Mouse (Mus musculus) adrenal gland, postnatal 36 days (tissue): ENCODE results near the gene Arhgap4. TPM values are rescaled to one million over a fixed set of nuclear protein-coding genes. Genes with fewer than 3 reads are reported as not detected.

Experiments
- total RNA-seq, 2 experiments: library from RNA; stranded (reverse); gene quantifications; 2 replicates each; pipeline ENCODE4 v1.2.3; 2021

The Arhgap4 gene
- total RNA-seq, 2 experiments from 2014 or later = 2.9 to 3.0 TPM

Other genes starting within 250 kb of the Arhgap4 start
- gene Slc6a8, start 248.7 kb downstream of the Arhgap4 start, total RNA-seq = 100 to 1,000 TPM in 1 of 2 experiments, 10 to 100 TPM in 1; 62.6 to 126 TPM
- gene Bcap31, start 205.7 kb downstream of the Arhgap4 start, total RNA-seq = 100 to 1,000 TPM; 278 to 286 TPM
- gene Abcd1, start 205.3 kb downstream of the Arhgap4 start, total RNA-seq = 10 to 100 TPM; 21.6 to 31.5 TPM
- under 1 TPM; 0.30 to 0.66 TPM for gene Plxnb3, start 164.8 kb downstream of the Arhgap4 start, total RNA-seq
- gene Srpk3, start 147.5 kb downstream of the Arhgap4 start, total RNA-seq = under 1 TPM in 1 of 2 experiments, not detected in 1; 0.33 TPM
- gene Idh3g, start 135.0 kb downstream of the Arhgap4 start, total RNA-seq = 100 to 1,000 TPM; 412 to 482 TPM
- gene Ssr4, start 134.8 kb downstream of the Arhgap4 start, total RNA-seq = 100 to 1,000 TPM; 161 to 166 TPM
- gene Pdzd4, start 96.9 kb downstream of the Arhgap4 start, total RNA-seq = 1 to 10 TPM; 2.9 to 4.4 TPM
- gene Avpr2, start 29.8 kb downstream of the Arhgap4 start, total RNA-seq = not detected
- 10 to 100 TPM in 1 of 2 experiments, 1 to 10 TPM in 1; 9.8 to 10.0 TPM for gene L1cam, start 25.8 kb downstream of the Arhgap4 start, total RNA-seq
- 10 to 100 TPM; 76.0 to 85.1 TPM for gene Naa10, start 74 bp upstream of the Arhgap4 start, total RNA-seq
- 10 to 100 TPM; 16.1 to 23.8 TPM for gene Renbp, start 9.0 kb upstream of the Arhgap4 start, total RNA-seq
- gene Hcfc1, start 44.5 kb upstream of the Arhgap4 start, total RNA-seq = 10 to 100 TPM; 56.9 to 57.1 TPM
- 100 to 1,000 TPM; 112 to 117 TPM for gene Irak1, start 102.0 kb upstream of the Arhgap4 start, total RNA-seq
- gene Opn1mw, start 205.6 kb upstream of the Arhgap4 start, total RNA-seq = not detected
- 10 to 100 TPM; 35.1 to 38.4 TPM for gene Mecp2, start 213.5 kb upstream of the Arhgap4 start, total RNA-seq
- not detected for gene Tex28, start 246.0 kb upstream of the Arhgap4 start, total RNA-seq